Mouse (Mus musculus): Measurements from ENCODE around the gene Mmp15. TPM values are rescaled to one million over a fixed set of nuclear protein-coding genes. Genes with fewer than 3 reads are reported as not detected.
"Not testable (repeated sequence)": the region's sequence is repeated elsewhere in the genome, so short reads cannot be mapped to it uniquely, and the experiment has no call there.

Gene Mmp15
- total RNA-seq, 1 experiment from 2014 or later = not detected

- ATAC-seq (replicated peaks; ENCODE audit: insufficient number of reproducible peaks, low FRiP score, low TSS enrichment, poor library complexity, severe bottlenecking) = no peak
These were observed 17.7 kb downstream of the Mmp15 start for GRCm38 (mm10) chr8:95369581-95370326.

GRCm38 (mm10) chr8:95373389-95374002, 21.4 kb downstream of the Mmp15 start:
- ATAC-seq (replicated peaks; ENCODE audit: insufficient number of reproducible peaks, low FRiP score, low TSS enrichment, poor library complexity, severe bottlenecking) = no peak

DNA sequence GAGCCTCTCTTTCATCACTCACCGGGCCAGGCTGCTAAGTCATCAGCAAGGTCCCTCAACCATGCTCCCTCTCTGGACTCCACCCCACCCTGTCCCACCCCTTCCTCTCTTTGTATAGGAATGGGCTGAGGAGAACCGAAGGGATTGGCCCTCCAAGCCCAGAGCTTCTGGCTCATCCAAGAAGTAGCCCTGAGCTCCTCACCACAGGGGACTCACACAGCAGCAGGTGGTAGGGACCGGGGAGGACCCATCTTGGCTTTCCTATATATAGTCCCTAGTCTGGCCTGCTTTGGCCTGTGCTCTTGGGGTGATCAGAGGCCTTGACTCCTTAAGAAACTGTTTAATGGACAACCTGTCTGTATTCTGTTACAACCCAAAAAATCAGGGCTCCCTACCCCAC, 22.4 kb downstream of the Mmp15 start:
- no peak for ATAC-seq (replicated peaks; ENCODE audit: insufficient number of reproducible peaks, low FRiP score, low TSS enrichment, poor library complexity, severe bottlenecking)

GRCm38 (mm10) chr8:95375374-95375930, 23.4 kb downstream of the Mmp15 start:
- no peak for ATAC-seq (replicated peaks; ENCODE audit: insufficient number of reproducible peaks, low FRiP score, low TSS enrichment, poor library complexity, severe bottlenecking)

- ATAC-seq (replicated peaks; ENCODE audit: insufficient number of reproducible peaks, low FRiP score, low TSS enrichment, poor library complexity, severe bottlenecking) = no peak
These were observed 24.4 kb downstream of the Mmp15 start for GRCm38 (mm10) chr8:95376309-95376999.

DNA sequence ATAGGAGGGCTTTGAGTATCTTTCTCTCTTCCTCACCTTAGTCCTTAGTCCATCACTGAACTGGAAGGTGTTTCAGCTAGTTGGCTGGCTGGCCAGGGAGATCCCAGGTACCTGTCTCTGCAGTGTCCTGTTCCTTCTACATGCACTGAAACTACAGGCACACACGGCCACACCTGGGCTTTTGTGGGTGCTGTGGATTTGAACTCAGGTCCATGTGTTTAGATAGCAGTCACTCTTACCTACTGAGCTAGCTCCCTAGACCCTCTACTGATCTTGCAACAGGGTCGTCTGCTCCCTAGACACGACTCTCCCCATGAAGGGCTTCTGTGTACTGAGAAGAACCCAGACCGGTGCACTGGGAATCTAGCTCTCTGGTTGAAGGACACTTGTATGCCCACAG, 25.0 kb downstream of the Mmp15 start:
- no peak for ATAC-seq (replicated peaks; ENCODE audit: insufficient number of reproducible peaks, low FRiP score, low TSS enrichment, poor library complexity, severe bottlenecking)

DNA sequence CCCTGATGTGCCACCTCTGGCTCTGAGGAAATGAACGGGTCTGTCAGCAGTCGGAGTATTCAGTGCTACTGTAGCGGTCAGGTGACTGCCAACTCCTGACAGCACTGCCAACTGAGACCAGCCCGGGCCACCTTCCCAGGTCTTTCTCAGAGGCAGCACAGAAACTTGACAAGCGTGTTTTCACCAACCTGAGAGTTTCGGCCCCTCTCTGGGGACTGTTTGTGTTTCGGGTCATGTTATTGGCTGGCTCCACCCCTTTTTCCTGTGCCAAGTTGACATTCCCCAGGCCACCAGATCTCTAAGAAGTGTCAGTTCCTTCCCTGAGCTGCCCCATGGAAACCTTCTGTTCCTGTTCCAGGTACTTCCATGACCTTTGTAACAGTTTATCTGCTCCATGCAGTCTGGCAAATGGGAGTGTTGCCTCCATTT, 25.8 kb downstream of the Mmp15 start:
- ATAC-seq (replicated peaks; ENCODE audit: insufficient number of reproducible peaks, low FRiP score, low TSS enrichment, poor library complexity, severe bottlenecking) = no peak

GRCm38 (mm10) chr8:95378928-95379327, 26.9 kb downstream of the Mmp15 start:
- ATAC-seq (replicated peaks; ENCODE audit: insufficient number of reproducible peaks, low FRiP score, low TSS enrichment, poor library complexity, severe bottlenecking) = not testable (repeated sequence)

GRCm38 (mm10) chr8:95380953-95381352, 28.9 kb downstream of the Mmp15 start:
- ATAC-seq (replicated peaks; ENCODE audit: insufficient number of reproducible peaks, low FRiP score, low TSS enrichment, poor library complexity, severe bottlenecking) = no peak

DNA sequence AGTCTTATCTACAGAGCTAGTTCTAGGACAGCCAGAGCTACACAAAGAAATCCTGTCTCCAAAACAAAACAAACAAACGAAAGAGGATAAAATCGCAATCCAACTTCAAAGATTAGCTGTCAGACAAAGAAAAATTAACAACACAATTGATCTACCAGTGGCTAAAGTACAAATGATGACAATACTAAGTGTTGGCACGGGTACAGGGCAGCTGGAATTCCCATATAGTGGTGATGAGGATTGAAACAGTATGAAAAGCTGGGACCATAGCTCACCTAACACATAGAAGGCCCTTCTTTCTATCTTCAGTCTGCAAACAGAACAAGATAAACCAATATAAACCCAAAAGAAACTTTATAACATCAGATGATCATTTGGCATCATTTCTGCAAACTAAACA, 29.5 kb downstream of the Mmp15 start:
- no peak for ATAC-seq (replicated peaks; ENCODE audit: insufficient number of reproducible peaks, low FRiP score, low TSS enrichment, poor library complexity, severe bottlenecking)

DNA sequence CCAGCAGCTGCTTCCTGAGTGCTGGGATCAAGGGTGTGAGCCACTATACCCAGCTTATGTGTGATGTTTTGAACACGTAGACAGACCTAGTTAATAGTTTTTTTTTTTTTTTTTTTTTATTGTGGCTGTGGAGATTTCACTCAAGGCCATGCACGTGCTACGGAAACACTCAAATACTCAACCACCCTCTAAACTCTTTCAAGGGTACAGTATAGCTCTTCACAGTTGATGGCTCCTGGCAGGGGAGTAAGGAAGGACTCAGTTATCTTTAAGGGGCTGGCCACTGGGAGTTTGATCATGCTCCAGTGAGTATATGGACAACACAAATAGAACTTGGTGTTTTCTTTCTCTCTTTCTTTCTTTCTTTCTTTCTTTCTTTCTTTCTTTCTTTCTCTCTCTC, 32.4 kb downstream of the Mmp15 start:
- no peak for ATAC-seq (replicated peaks; ENCODE audit: insufficient number of reproducible peaks, low FRiP score, low TSS enrichment, poor library complexity, severe bottlenecking)

GRCm38 (mm10) chr8:95386037-95386436, 34.0 kb downstream of the Mmp15 start:
- ATAC-seq (replicated peaks; ENCODE audit: insufficient number of reproducible peaks, low FRiP score, low TSS enrichment, poor library complexity, severe bottlenecking) = no peak

- ATAC-seq (replicated peaks; ENCODE audit: insufficient number of reproducible peaks, low FRiP score, low TSS enrichment, poor library complexity, severe bottlenecking) = no peak
These were observed 35.2 kb downstream of the Mmp15 start for GRCm38 (mm10) chr8:95387221-95387620.

DNA sequence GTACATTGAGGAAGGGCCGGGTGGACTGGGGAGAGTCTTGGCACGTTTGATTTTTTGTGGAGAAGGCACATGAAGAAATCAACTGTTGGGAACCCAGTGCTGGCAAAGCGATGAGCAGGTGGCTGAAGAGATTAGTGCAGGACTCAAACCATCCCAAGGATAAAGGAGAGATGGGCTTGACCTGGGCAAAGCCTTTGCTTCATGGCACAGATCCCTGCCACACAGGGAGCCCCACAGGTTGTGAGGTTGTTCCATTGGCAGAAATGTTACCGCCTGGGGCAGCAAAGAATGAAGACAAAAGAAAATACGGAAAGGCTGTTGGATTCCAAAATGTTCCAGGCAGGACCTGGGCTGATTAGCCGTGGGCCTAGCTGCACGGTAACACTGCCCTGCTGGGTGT, 35.9 kb downstream of the Mmp15 start:
- ATAC-seq (replicated peaks; ENCODE audit: insufficient number of reproducible peaks, low FRiP score, low TSS enrichment, poor library complexity, severe bottlenecking) = no peak

DNA sequence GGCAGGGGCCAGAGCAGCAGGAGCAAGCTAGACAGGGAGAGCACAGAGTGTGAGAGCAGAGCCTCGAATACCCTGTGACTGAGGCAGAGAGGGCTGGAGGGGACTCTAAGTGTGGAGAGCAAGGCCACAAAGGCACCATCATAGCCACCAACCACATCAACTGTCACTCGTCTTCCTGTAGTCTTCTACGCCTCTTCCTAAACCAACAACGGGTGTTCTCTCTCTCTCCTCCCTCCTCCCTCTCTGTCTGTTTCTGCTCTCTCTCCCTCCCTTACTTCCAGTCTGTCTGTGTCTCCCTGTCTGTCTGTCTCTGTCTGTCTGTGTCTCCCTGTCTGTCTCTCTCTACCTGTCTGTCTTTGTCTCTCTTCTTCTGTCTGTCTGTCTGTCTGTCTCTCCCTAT, 38.2 kb downstream of the Mmp15 start:
- no peak for ATAC-seq (replicated peaks; ENCODE audit: insufficient number of reproducible peaks, low FRiP score, low TSS enrichment, poor library complexity, severe bottlenecking)

DNA sequence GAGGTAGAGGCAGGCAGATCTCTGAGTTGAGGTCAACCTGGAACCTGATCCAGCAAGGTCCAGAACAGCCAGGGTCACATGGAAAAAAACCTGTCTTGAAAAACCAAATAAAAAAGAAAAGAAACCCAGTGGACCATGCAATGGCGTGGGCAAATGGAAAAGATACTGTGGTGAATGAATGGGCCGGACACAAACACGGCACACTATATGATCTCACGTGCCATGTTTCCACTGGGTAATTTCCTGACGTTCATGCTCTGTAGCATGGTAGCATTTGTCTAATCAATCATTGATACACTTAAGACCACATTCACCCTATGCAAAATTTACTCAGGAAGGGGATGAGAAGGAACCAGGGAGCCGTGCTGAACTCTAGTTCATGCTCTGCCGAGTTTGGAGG, 39.0 kb downstream of the Mmp15 start:
- no peak for ATAC-seq (replicated peaks; ENCODE audit: insufficient number of reproducible peaks, low FRiP score, low TSS enrichment, poor library complexity, severe bottlenecking)

- no peak for ATAC-seq (replicated peaks; ENCODE audit: insufficient number of reproducible peaks, low FRiP score, low TSS enrichment, poor library complexity, severe bottlenecking)
These were observed 40.5 kb downstream of the Mmp15 start for GRCm38 (mm10) chr8:95392604-95393003.

- no peak for ATAC-seq (replicated peaks; ENCODE audit: insufficient number of reproducible peaks, low FRiP score, low TSS enrichment, poor library complexity, severe bottlenecking)
These were observed 43.3 kb downstream of the Mmp15 start for GRCm38 (mm10) chr8:95395186-95395918.

DNA sequence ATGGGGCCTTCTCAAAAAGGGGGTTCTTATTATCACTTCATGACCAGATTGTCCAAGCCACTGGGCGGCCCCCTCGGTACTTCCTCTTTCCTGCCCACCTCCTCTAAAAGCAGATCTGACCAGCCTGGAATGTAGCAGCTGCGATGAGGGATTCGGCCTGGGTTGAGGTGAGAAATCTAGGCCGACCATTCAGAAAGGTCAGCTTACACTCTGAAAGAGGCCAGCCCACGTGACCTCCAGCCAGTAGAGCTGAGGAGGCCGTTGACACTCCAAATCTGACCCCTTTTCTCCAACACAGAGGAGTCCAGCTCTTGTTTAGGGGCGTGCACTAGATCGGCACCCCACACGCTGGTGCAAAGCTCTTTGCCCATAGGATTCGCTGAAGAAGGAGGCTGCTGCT, 44.7 kb downstream of the Mmp15 start:
- no peak for ATAC-seq (replicated peaks; ENCODE audit: insufficient number of reproducible peaks, low FRiP score, low TSS enrichment, poor library complexity, severe bottlenecking)

All from monocyte, adult 5-6 weeks (primary cell).